Mouse (Mus musculus) induced T-regulatory cell, adult 2 months (primary cell): Measurements from ENCODE around the gene Plekhn1.

ENCODE experiments used
- DNase-seq: peaks from one replicate; pipeline ENCODE4 v3.0.0-alpha.2; 2012; ENCODE audit warnings: low read depth

Gene Plekhn1

GRCm38 (mm10) chr4:156234701-156235213, at the start of gene Plekhn1:
TSS of gene Plekhn1 (minus strand) at chr4:156234857.
- peak; percentile 76 for DNase-seq

DNA sequence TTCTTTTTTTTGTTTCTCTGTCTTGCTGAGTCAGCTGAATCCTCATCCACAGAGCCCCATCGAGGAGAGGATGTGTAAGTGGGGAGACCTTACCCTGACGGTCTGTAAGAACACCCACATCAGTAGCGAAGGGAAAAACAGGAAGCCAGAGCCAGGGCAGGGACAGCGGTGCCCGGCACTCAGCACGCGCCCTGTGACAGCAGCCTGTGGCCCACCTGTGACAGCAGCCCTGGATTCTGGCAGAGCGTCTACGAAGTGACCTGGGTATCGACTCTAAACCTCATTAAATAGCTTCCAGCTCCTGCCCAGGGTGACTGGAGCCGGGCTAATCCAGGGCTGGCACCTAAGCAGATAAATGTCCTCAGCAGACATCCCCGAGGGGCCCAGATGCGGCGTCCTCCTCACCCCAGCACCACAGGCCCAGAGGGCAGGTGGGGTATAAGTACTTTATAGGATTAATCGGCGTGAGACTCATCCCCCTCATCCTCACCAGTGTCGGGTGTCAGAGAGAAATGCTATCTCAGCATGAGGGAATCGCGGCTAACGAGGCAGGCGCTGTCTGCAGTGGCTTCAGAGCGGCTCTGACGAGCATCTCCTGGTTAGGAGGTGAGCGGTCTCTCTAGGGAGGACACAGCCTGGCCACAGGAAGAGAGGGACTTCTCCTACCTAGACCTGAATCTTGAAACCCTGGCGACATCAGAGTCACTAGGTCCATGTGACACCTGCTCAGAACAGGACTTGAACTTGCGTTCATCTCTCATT, 20.6 kb upstream of the Plekhn1 start, which contains the start of gene Samd11:
Gene Samd11 (minus strand): TSS at position 580 of the 762 bp plus-strand sequence.
- peak; percentile 81 for DNase-seq

- peak; percentile 67 for DNase-seq
Observed at GRCm38 (mm10) chr4:156254361-156255077, 19.9 kb upstream of the Plekhn1 start.

- DNase-seq: peak; percentile 24
Observed at GRCm38 (mm10) chr4:156253043-156253442, 18.4 kb upstream of the Plekhn1 start.

DNA sequence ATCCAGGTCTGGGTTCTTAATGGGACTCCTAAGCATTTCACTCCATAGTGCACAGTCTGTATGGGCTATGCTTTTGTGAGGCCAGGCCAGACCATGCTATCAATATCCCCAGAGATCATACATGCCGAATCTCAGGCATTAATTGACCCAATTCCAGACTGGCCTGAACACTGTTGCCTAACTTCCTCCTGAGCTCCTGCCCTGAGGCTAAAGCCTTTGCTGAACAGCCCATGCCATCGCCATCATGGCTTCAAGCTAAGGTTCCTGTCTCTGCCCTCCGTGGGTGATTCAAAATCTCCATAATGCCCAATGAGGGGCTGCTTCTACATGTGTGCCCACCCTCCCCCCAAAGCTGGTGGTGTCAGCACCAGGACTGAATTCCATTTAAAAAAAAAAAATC, 18.0 kb upstream of the Plekhn1 start:
- DNase-seq: no peak

DNA sequence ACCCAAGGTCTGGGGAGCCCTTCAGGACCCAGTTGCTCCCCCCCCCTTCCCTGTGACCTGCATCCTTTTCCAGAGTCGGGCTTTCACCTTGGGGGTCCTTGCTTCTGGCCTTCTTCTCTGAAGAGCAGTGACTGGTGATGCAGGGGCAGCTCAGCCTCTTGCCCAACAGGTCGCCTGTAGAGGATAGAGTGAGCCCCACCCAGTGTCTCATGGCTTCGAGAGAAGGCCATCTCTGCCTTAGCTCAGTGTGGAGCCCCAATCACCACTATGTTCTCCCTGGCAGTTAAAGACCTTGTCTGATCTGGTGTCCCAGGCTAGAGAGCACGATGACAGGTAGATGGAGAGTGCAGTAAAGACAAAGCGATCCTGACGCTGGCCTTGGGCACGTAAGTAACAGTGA, 17.5 kb upstream of the Plekhn1 start:
- DNase-seq: no peak

- no peak for DNase-seq
Observed at GRCm38 (mm10) chr4:156251081-156251480, 16.4 kb upstream of the Plekhn1 start.

GRCm38 (mm10) chr4:156249567-156249966, 14.9 kb upstream of the Plekhn1 start:
- DNase-seq: no peak

GRCm38 (mm10) chr4:156236651-156237447, 2.2 kb upstream of the Plekhn1 start:
- peak; percentile 54 for DNase-seq

GRCm38 (mm10) chr4:156235808-156236533, 1.3 kb upstream of the Plekhn1 start, which contains the start of gene Noc2l:
TSS of gene Noc2l (plus strand) at chr4:156236010.
- peak; percentile 95 for DNase-seq

- no peak for DNase-seq
Observed at GRCm38 (mm10) chr4:156235360-156235770, 708 bp upstream of the Plekhn1 start.

DNA sequence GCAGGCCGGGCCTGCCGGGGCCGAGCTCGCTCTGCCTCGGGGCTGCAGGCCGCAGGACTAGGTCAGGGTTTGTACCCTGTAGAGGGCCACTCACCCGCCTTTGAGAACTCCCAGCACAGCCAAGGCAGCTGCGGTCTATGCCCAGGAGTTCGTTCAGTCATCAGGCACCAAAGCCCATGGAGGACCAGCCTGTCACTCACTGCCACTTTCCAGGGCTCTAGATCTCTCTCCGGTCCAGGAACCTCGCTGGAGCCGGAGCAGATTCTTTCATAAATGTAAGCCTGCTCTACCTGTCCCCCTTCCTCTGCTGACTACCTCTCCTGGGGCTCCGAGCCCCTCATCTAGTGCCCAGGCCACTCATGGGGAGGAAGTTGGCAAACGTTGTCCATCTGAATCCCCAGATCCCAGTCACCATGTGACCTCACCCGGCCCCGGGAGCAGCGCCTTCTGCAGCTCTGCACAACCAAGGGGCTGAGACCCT, 596 bp downstream of the Plekhn1 start:
- DNase-seq: peak; percentile 27

GRCm38 (mm10) chr4:156228393-156229024, 6.1 kb downstream of the Plekhn1 start:
- no peak for DNase-seq

GRCm38 (mm10) chr4:156227752-156228392, 6.8 kb downstream of the Plekhn1 start:
- DNase-seq: no peak

- DNase-seq: no peak
Observed at GRCm38 (mm10) chr4:156224276-156224675, 10.4 kb downstream of the Plekhn1 start.

GRCm38 (mm10) chr4:156219936-156220335, 14.7 kb downstream of the Plekhn1 start:
- DNase-seq: no peak

DNA sequence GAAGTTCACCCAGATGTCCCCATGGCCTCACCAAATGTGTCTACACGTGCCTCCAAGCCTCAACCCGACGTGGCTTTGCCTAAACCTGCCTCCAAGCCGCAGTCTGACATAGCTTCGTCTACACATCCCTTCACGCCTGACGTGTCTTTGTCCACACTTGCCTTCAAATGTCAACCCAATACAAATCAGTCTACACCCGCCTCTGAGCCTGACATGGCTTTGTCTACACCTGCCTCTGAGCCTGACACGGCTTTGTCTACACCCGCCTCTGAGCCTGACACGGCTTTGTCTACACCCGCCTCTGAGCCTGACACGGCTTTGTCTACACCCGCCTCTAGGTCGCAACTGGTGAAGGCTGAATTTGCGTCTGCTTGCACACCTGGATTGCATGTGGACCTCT, 16.8 kb downstream of the Plekhn1 start:
- DNase-seq: no peak

DNA sequence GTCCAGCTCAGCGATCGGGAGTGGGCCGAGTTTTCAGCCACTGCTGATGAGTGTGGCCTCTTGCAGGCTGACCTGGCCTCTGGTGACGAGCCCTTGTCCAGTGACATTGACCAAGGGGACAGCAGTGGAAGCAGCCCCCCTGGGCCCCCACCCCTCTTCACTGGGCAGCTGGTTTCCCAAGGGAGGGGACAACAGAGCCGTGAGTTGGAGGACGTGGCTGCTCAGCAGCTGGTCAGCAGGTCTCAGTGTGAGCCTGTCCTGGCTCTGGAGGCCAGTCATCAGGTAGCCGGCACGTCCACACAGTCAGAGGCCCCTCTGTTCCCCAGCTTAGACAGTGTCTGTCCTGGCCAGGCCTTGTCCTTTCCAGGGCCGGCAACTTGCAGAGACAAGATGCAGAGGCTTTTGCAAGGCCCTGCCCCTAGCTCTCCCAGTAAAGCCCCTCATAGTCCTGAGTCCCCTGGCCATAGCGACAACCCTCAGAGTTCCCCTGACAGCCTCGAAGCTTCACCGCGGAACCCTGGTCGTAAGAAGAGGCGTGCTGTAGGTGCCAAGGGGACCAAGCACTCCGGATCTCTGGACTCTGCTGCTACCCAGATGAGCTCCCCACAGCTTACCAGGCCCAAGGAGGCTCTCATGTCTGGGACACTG, 17.5 kb downstream of the Plekhn1 start:
- DNase-seq: no peak

DNA sequence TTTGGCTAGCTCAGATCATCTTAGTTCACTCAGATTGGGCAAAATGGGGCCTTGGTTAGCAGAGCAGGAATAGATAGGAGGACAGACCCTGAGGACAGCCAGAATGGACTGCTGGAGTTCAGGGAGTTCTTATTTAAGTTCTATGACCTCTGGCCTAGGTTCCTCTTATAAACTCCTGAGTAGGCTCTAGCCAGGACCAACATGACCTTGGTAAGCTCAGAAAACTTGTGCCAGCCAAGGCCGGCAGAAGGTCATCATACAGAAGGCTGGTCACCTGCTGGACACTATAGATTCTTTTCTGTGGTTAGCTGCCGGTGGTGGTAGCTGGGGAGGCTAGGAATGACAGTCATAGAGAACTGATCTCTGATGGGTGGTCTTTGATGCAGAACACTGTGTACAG, 18.5 kb downstream of the Plekhn1 start:
- no peak for DNase-seq

DNA sequence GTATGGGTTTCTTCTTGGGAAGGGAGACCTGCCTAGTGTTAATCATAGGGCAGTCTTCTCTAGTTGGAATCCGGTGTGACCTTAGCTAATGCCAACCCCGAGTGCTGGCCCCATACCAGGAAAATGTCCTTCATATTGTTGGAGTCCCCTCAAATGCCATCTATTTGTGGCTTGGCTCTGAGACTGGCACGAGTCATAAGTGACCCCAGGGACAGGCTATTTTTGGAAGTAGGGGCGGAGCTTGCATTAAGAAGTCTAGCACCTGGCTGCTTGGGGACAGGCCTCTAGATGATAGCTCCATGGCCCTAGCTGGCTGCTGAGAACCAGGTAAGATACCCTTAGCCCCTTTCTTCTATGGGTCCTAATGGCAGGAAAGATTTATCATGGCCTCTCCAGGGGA, 19.0 kb downstream of the Plekhn1 start, which contains the start of gene Perm1:
Gene Perm1 (plus strand): TSS at position 220 of the 400 bp plus-strand sequence.
- no peak for DNase-seq
